Mouse (Mus musculus) gastrocnemius, adult 18-20 months (tissue): ENCODE measurements around the gene Actc1. TPM values are rescaled to one million over a fixed set of nuclear protein-coding genes. Genes with fewer than 3 reads are reported as not detected.
A peak's percentile ranks its signal among the peaks of the same experiment; 100 is the strongest.

Experiments used
- DNase-seq: peaks from one replicate; pipeline ENCODE4 v3.0.0; 2021; ENCODE audit warnings: low spot score
- total RNA-seq, 2 experiments: library from RNA; stranded (reverse); gene quantifications; 2 replicates each; pipeline ENCODE4 v1.2.3; 2021

The Actc1 gene
- total RNA-seq, 2 experiments from 2014 or later, result 41.9 to 84.4 TPM

DNA sequence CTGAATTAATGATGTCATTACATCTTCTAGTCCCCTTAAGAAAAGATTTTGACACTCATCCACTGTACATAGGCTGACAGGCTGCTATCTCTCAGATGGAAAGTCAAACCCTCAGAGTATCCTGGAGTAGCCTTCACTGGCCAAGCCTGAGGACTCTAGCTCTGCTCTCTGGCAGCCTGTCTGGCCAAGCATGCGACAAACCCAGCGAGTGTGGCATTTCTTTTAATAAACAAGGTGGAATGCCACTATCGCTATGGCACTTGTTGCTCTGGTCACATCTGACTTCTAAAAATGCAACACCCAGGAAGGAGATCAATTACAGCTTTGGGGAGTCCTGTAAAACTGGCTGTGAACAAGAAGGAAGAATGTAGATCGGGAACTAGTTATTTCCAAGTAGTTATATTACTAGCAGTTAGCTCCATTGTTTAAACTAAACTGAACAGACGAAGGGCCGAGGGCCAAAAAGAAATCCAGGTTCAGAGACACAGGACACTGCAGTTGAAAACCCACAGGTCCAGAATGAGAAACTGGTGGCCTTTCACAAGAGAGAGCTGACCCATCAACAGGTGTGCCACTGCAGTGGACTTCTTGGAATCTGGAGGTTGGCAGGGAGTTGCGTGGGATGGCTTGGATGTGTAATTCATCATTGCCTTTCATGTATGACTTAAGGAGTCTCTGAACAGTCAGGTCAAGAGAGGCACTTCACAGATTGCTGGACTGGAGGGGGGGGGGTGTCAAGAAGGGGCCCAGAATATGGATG lies 2.1 kb downstream of the Actc1 start:
- DNase-seq, result peak; percentile 12

- no peak for DNase-seq
Observed at GRCm38 (mm10) chr2:114050150-114050549, 3.2 kb downstream of the Actc1 start.

- DNase-seq, result no peak
Observed at GRCm38 (mm10) chr2:114049372-114049771, 4.0 kb downstream of the Actc1 start.

DNA sequence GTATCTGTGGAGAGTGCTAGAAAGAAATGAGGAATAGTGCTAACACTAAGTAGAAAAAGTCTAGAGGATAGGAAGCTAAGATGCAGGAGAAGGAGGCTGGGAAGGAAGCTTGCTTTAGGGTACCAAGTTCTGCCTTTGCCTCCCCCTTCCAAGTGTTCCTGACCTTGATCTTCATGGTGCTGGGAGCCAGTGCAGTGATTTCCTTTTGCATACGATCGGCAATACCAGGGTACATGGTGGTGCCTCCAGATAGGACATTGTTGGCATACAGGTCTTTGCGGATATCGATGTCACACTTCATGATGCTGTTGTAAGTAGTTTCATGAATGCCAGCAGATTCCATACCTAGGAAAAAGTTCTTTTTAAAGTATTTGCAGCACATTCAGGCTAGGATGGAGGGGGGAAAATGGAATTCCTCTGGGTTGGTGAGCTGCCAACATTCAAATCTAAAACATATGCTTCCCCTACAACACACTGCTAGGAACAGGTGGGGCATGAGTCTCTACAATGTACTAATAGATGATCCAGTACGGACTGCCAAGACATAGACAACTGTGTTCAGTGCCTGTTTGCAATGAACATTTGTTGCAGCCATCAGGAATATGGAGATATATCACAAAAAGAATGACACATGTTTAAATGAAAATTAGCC lies 5.3 kb downstream of the Actc1 start:
- DNase-seq, result no peak

- DNase-seq, result no peak
Observed at GRCm38 (mm10) chr2:114046151-114046664, 7.1 kb downstream of the Actc1 start.

GRCm38 (mm10) chr2:114037926-114038325 lies 15.4 kb downstream of the Actc1 start:
- DNase-seq, result no peak

GRCm38 (mm10) chr2:114032259-114032658 lies 21.1 kb downstream of the Actc1 start:
- no peak for DNase-seq

DNA sequence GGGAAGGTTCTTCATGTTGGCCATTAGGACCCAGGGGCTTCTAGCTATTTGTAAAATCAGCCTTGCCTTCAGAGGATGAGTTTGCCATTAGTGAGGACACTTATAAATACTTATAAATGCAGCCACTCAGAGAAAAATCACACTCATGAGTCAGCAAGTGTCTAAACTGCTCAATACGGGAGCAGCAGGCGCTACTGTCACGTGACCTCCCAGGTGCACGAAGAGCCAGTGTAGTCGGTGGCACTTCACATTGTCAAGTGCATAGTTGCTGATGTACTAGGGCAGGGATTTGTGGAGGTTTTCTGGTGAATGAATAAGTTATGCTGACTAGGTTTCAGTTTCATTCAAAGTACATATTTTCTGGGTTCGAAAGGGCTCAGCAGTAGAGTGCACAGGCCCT lies 30.0 kb downstream of the Actc1 start:
- DNase-seq, result no peak

- DNase-seq, result no peak
Observed at GRCm38 (mm10) chr2:114020210-114020563, 33.2 kb downstream of the Actc1 start.

GRCm38 (mm10) chr2:114019474-114020209 lies 33.7 kb downstream of the Actc1 start:
- DNase-seq, result no peak

GRCm38 (mm10) chr2:114018136-114018535 lies 35.2 kb downstream of the Actc1 start:
- no peak for DNase-seq

- DNase-seq, result no peak
Observed at GRCm38 (mm10) chr2:114014839-114015238, 38.5 kb downstream of the Actc1 start.

DNA sequence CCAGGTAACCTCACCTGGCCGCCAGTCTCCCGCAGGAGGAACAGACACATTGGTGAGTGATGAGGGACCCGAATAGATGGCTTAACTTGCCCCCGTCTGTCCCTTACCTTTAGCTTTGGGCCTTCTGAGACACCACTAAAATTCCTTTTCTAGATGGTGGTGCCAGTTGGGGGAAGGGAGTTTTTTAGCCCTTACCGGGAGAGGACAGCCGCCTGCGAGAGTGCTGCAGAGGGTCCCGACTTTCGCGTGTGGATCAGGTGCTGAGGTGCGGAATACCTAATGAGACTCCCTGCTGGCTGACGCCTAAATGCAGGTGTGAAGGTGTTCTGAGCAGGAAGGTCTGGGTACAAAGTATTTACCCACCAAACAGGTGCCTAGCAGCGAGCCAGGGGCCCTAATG lies 39.5 kb downstream of the Actc1 start:
- DNase-seq, result no peak

GRCm38 (mm10) chr2:114013295-114013771 lies 40.0 kb downstream of the Actc1 start, which contains the start of gene Gjd2:
Gene Gjd2 (minus strand): TSS chr2:114013619.
- DNase-seq, result no peak

DNA sequence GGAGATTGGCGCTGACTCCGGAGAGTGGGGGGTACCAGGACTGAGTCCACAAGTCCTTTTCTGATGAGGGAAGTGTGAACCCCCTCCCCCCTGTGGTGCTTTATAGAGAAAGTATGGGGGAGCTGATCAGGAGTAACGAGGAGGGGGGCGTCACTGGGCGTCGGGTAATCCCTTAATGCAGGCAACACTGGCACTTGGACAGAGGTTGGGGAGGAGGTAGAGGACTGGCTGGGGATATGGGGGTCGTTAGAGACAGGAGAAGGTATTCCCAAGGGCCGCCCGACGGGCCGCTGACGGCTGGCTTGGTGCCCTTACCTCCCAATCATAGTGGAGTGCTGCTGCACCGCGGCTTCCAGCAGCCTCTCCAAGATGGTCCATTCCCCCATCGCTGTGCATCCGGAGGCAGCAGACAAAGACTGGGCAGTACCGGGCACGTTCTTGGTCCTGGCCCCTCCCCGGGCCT lies 40.6 kb downstream of the Actc1 start:
- DNase-seq, result no peak

GRCm38 (mm10) chr2:114011838-114012237 lies 41.5 kb downstream of the Actc1 start:
- peak; percentile 4 for DNase-seq

GRCm38 (mm10) chr2:114008321-114008720 lies 45.0 kb downstream of the Actc1 start:
- DNase-seq, result no peak

GRCm38 (mm10) chr2:113997484-113997883 lies 55.9 kb downstream of the Actc1 start:
- DNase-seq, result no peak
